Mouse (Mus musculus) heart, postnatal 10 days (tissue): ENCODE measurements at regions not wholly inside any gene's neighbourhood (a gene's known extent, or its start where the extent isn't known, plus 50 kb on each side); places are given as distances from the start of the nearest gene placed in this dataset.

Experiments
- DNase-seq, 2 experiments: peaks; one replicate each; pipeline ENCODE4 v3.0.0; 2021
- intact Hi-C: fragments of 180-260 bp; cut with DNase I; formaldehyde crosslinking; loops from one replicate; pipeline ENCODE4 v1.15.1; 2025

DNA sequence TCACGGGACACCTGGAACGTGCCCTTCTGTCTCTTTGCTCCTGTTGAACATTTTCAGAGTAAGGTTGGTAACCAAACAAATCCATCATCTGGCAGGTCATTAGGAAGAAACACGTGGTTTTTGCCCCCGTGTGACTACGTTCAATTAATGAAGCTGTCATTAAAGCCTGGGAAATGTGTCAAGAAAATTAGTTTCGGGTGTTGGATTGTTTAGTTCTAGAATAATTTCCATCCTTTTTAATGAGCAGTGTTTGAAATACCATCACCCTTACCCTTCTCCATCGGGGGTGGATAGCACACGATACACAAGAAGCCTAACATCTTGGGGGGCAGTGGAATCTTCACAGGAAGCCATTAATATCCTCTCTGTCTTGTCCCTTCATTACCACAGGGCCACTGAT is 107.7 kb downstream of the Far1 start:
- DNase-seq, result no peak
- intact Hi-C loops, result no loop called here

DNA sequence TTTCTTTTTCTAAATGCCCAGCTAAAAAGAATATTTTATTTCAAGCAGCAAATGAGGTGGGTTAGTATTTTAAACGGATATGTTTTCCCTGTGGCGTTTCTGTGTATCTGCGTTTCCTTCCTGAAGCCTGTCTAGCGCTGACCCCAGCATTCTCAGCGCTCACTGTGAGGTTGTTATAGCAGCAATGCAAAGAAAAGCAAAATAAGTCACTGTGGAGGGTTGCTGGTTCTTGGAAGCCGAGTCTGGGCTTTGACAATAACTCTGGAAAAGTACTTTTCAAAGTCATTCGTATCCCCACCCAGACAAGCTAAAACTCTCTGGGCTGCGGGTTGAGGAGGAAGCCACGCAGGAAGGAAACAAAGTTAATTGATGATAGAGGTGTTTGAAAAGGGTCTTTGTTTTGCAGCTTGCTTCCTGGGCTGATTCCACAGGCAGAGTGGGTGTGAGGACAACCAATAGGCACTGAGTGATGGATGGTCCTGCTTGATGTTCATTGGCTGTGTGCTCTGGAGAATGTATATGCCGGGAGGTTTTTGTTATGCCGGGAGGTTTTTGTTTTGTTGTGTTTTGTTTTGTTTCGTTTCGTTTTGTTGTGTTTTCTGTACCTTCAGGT is 108.4 kb downstream of the Far1 start:
- intact Hi-C loops, result no loop called here
- no peak for DNase-seq

DNA sequence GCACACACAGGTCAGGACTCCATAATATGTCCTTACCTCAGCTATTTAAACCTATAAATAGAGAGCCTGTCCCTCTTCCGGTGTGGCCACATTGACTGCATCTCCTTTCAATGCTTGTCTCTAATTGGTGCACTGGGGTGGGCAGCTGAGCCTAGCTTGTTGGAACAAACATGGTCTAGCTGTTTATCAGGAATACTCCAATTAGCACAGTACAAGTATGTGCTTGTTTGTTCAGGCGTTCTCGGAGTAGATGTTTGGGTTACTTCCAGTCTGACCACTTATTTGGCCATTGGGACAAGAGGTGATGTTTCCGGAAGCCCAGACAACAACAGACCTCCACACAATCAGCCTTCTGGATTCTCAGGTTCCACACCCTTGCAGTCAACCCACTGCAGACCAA is 109.7 kb downstream of the Far1 start:
- DNase-seq, result no peak
- intact Hi-C loops, result no loop called here

DNA sequence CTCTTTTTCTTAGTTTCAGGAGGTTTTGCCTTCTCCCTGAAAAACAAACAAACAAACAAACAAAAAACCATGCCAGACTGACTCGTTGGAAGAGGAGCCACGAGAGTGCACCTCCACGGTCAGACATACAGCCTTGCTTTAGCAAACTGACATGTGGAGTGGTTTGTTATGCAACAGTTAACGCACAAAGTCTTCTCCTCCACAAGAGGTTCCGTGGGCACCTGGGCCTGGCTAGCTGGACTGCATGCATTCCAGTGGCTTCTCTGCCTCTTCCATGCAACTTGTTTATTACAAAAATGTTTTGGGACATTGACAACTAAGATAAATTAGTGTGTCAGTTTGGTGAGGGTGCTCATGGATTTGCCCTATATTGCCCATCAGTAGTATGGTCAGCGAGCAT is 110.3 kb downstream of the Far1 start:
- intact Hi-C loops, result no loop called here
- no peak for DNase-seq

DNA sequence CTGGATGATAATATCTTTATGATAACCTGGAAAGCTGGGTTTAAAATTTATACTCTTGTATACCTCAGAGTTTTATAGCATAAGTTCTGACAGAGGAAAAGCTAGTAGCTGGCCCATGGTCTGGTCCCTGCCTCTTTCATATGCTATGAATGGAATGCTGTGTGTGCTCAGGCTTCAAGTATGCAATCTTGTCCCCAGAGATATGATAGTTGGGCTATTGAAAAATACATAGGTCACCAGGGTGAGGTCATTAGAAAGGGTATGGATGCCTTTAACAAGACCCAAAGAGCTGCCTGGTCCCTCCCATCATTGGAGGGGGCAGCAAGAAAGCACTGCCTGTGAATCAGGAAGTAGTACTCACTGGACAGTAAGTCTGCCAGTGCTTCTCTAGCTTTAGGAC is 113.1 kb downstream of the Far1 start:
- no peak for DNase-seq
- intact Hi-C loops, result no loop called here

DNA sequence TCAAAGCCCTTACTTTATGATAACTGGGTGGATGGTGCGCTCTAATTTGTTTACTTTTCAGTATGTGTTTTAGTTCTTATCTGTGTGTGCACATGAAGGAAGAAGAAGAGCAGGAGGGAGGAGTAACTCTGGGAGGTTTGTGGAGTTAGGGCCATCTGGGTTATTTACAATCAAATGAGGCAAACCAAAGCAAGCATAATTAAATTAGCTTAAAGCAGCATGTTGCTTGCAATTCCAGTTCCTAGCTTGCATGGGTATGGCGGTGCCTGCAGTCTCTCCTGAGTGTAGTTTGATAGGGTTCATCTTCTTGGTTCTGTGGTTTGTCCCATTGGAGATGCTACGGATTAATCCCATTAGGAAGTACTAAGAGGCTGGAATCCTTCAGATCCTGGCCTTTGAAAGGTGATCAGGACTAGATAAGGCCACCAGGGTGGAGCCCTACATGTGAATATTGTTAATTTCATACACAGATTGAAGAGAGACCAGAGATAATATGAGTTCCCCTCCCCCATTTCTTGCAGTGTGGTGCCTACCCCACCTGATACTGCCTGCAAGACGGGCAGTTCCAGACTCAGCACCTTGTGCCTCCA is 123.5 kb downstream of the Far1 start:
- intact Hi-C loops, result no loop called here

DNA sequence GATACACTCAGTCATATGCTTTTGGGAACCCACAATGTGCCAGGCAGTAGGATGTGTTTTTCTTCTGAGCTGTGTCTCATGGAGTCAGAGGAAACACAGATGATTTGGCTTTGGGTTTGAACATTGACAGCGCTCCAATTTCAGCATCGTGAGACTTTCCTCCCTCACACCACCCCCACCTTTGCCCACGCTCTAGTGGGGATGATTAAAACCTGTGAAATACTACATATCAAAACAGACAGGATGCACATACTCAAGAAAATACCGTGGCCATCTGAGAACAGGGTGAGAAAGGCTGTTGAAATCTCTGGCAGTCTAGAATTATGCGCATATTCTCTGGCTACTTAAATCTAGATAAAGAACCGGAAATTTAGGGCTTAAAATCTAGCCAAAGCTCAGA is 124.5 kb downstream of the Far1 start:
- intact Hi-C loops, result no loop called here
- no peak for DNase-seq

More for the DNA sequence above, 123.5 kb downstream of the Far1 start:
- no peak for DNase-seq

DNA sequence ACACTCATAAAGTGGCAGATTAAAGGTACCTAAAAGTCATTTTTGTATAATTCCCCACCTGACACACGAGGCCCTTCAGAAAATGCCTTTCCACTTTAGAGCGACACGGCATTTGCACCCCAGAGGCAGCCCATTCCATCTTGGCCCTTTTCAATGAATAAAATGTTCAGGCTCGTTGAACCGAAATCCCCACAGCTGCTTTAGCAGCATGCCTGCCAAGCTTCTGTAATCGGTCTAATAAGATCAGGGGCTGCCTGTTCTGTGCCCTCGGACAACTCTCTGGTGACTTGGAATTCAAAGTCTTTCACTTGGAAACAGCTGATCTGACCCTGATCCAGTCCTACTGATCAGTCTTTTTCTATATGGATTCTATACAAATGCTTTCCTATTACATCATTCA is 123.3 kb upstream of the Spon1 start:
- no peak for DNase-seq
- intact Hi-C loops, result no loop called here

DNA sequence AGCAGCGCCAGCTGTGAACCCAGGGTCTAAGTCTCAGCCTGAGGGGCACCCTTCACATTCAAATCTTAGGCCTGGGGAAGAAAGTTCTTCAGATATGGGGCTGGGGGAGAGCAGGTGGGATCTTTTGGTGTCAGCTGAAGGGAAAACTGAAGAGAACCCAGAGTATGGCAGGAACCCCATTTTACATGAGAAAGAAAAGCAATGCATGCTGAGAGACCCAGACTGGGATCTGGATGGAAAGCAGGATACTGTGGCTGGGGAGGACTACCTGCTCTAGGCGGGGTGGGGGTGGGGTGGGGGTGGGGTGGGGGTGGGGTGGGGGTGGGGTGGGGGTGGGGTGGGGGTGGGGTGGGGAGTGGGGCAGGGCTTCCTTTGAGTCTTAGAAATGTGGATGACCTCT is 115.2 kb upstream of the Spon1 start:
- intact Hi-C loops, result no loop called here
- no peak for DNase-seq

DNA sequence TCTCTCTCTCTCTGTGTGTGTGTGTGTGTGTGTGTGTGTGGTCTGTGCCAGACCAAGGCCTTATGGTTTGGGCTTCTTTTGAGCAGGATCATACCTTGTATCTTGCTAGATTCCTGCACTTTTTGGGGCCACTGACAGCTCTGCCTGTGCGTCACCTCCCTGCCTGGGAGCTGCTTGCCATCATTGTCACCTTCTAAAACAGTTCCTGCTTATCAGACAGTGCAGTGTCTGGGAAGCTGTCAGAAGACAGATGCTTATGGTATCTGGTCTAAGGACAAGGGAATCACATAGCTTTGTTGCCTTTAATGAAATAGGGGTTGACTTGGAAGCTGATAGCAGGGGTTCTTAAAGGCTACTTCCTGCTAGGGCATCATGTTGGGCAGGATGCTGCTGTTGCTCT is 114.1 kb upstream of the Spon1 start:
- peak; percentile 6 to 8 for DNase-seq

DNA sequence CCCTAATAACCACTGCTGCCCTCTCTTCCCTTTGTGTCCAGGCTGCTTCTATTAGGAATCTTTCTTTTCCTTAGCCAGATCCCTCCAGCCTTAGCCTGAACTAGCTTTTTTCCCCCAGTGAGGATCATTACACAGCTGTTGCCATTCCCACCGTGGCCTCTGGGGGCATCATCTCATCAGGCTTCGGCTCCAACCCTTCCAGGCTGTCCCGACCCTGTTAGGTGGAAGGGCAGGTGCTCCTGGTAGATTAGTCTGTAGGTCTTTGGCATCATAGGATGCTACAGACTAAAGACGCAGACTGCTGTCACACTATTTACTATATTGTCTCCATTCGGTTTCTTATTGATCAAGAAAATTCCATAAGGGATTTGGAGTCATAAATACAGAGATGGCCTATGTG is 112.7 kb upstream of the Spon1 start:
- intact Hi-C loops, result no loop called here
- DNase-seq, result peak; percentile 24 to 48

More for the DNA sequence above, 114.1 kb upstream of the Spon1 start:
- intact Hi-C loops, result no loop called here

DNA sequence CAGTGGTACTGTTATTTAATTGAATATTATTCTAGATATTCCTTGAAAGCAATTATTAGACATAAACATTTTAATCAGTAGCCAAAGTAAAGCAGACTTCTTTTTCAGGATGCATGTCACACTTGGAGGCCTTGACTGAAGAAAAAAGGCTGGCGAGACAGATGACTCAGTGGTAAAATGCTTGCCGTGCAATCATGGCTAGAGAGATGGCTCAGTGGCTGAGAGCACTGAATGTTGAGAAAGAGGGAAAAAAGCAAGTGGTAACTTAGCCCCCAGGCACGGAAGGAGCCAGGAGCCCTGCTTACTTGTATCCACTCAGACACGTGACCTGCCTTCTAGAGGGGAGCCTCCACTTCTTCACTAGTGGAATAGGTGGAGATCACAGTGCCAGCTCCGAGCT is 110.5 kb upstream of the Spon1 start:
- DNase-seq, result no peak
- intact Hi-C loops, result no loop called here

DNA sequence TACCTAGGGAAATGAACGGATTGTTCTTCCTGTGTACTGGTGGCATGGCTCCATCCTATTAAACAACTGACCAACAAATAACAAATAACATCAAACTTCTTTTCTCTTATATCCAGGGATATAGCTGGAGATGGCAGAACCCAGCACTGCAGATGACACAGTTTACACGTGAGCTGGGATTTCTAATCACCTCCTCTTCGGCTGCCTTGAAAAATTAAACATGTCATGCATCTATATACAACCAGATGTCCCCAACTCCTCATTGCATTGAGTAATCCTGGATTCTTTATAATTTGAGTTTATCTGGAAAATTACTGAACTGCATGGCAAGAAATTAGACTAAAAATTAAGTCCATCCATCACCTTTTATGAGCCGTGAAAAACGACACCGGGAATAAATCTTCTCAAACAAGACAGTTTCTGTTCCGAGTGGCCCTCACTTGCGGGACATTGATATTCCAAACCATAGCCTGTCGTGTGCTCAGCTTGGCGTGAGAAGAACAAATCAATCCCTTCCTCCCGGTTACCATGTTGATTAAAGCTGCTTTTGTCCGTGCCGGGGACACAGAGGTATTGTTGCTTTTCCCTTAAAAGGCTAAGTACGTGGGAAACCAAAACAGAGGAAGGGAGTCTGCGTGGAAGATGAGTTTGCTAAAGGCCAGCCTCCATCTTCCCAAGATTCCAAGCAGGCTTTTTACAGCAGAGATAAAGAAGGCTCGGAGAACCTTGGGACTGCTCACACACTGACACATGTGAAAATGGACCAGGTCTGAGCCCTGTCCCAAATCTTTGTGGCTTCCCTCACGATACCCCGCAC is 92.8 kb upstream of the Spon1 start:
- no peak for DNase-seq
- intact Hi-C loops, result no loop called here

DNA sequence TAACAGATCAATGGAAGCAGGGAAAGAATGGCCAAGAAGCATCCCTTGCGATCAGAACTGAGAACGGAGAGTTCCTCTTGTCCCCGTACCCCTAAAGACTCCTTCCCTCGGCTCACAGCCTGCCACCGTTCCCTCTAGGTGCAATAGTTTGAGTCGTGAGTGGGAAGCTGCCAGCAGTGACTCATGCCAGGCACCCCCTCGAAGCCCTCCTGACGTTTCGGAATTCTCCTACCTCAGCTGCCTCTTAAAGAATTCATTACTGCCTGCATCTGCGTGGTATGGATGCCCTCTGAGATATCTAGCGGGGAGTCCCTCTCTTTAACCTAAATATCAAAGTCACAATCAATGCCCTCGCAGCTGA is 92.2 kb upstream of the Spon1 start:
- intact Hi-C loops, result no loop called here
- no peak for DNase-seq

DNA sequence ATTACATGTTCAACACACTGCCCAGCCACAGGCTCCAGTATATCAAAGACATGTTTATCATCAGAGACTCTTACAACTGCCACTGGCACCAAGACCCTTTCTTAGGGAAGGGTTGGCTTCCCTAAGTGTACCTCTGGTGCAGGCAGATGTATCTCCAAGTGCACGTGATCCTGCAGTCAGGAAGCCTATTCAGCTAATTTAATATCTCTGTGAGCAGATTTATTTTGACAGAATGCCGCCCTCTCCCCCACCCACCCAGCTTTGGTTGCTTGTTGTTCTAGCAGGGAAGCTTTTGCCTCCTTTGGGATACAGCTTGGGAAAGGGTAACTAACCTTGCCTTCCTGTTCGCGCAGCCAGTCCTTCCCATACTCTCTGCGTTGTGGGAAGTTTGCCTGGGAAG is 83.5 kb upstream of the Spon1 start:
- intact Hi-C loops, result no loop called here
- no peak for DNase-seq

DNA sequence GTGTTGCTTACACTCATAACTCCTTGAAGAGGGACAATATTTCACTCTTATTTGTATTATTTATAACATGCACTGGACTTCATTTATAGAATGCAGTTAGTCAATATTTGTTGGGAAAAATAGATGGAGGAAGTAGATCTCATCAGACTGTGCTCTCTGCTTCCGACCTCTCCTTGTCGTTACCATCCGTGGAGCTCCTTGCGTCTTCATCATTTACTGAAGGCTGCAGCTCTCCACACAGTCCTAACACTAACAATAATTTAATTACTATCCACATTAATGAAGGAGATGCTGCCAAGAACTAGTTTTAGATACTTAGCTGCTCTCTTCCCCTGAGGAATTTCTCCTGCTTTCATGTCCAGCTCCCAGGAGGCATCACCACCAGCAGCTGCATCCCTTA is 80.4 kb upstream of the Spon1 start:
- no peak for DNase-seq
- intact Hi-C loops, result no loop called here

DNA sequence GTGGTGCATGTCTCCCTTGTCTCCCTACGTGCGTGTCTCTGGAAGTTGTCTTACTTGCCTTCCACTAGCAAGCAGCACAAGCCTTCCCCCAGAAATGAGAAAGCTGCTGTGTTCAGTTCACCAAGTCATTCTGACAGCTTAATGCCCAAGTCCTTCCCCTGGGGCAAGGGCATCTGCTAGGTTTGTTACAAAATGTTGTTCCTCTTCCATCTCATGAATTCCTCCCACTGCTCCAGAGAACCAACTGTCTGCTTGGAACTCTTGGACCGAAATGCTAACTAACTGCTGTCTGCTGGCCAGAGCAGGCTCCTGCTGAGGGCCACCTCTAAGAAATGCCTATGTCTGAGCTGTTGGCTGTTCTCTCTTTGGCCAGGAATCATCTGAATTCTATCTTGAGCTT is 79.3 kb upstream of the Spon1 start:
- no peak for DNase-seq
- intact Hi-C loops, result no loop called here

DNA sequence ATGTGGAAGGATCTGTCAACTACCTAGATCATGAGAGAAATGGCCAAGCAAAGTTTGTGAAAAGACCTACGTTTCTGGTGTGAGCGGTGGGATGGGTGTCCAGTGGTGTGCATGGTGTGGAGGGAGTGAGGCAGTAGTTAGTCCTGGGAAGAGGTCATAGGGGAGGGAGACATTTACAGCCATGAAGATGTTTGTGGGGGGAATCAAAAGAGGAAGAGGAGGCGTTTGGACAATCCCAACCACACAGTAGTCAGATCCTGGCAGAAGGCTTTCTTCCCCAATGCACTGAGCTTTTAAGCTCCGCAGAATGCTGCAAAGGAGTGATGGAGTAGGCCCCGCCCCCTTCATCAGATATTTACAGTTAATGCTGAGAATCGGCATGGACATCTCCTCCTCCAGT is 78.2 kb upstream of the Spon1 start:
- intact Hi-C loops, result no loop called here

DNA sequence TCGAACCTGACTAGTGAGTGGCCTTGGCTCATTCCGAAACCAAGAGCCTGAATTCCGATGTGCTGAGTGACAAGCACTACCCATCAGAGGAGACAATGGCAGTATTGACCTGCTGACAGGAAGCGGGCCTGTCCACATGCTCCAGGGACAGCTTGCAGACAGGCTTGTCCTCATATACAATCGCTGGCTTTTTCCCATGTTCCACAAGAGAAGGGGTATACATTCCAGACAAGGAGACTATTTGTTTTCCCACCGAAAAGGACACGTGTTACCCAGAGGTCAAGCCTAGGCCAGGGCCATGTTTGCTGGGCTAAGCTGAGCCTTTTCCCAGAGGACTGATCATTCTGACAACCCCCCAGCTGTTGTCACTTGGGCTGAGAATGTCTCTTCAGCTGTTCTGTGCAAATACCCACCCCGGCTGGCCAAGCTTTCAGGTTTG is 77.5 kb upstream of the Spon1 start:
- no peak for DNase-seq
- intact Hi-C loops, result no loop called here

More for the DNA sequence above, 78.2 kb upstream of the Spon1 start:
- no peak for DNase-seq

DNA sequence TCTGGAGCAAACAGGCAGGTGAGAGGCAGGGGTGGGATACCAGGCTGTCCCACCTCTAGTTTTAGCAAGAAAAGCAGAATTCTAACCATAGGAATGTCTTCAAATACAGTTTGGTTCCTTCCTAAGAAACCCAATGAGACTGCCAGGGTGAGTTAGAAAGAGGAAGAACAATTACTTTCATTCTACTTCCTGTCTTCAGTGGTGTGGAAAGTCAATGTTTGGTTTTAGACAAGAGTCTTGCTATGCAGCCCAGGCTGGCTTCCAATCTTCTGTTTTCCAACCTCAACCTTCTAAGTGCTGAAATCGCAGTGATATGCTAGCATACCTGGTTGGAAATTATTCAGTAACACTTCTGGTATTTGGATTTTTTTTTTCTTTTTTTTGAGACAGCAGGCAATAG is 77.1 kb upstream of the Spon1 start:
- intact Hi-C loops, result no loop called here

DNA sequence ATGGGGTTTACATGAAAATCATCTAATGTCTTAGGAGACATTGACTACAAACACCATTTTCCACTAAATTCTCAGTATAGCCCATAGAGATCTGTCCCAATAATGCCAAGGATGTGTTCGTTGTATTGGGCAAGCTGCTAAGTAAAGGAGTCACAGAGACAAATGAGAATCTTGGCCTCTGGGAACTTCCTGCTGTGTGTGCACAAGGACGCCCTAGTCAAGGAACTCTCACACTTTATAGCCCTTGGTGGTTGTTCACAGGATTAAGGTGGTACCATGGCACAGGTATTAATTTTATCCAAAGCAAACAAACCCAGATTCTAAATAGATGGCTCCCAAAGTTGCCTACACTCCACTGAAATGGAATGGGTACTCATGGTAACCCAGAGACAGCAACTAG is 76.7 kb upstream of the Spon1 start:
- DNase-seq, result no peak
- intact Hi-C loops, result no loop called here

More for the DNA sequence above, 77.1 kb upstream of the Spon1 start:
- DNase-seq, result no peak

DNA sequence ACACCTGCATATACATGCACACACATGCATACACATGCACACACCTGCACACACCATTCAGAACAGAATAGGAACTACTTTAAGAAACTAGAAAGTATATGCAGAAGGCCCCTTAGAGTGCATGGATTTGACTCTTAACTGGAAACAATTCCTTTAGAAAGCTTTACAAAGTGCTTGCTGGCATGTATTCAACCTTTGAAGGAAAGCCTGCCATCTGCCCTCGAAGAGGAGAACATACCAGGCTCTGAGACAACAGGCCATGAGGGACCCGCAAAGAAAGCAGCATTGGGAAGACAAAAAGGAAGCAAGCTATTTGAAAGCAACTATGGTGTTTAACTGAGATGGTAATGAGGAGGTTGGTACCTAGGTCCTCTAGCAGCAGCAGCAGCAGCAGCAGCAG is 74.0 kb upstream of the Spon1 start:
- no peak for DNase-seq
- intact Hi-C loops, result no loop called here
